Mouse (Mus musculus) heart, adult 11 months (tissue): ENCODE measurements around the gene Gm4744.
"Not testable (repeated sequence)": the region's sequence is repeated elsewhere in the genome, so short reads cannot be mapped to it uniquely, and the experiment has no call there.

Experiments used
- DNase-seq: peaks from one replicate; pipeline ENCODE4 v3.0.0; 2022

Gene Gm4744

GRCm38 (mm10) chr6:40951770-40952169 lies at the start of gene Gm4744:
Gene Gm4744, minus strand, starts transcription at chr6:40951870.
- no peak for DNase-seq

GRCm38 (mm10) chr6:40999379-40999778 lies 47.7 kb upstream of the Gm4744 start, which contains the start of gene Gm2663:
Gene Gm2663, minus strand, starts transcription at chr6:40999479.
- not testable (repeated sequence) for DNase-seq

GRCm38 (mm10) chr6:40964454-40964853 lies 12.8 kb upstream of the Gm4744 start, which contains the start of gene 1810009J06Rik:
Gene 1810009J06Rik, plus strand, starts transcription at chr6:40964754.
- peak; percentile 42 for DNase-seq

- no peak for DNase-seq
Observed at GRCm38 (mm10) chr6:40953716-40954115, 2.0 kb upstream of the Gm4744 start.

- DNase-seq = no peak
Observed at GRCm38 (mm10) chr6:40940457-40940856, 11.2 kb downstream of the Gm4744 start, which contains the start of gene 1700074P13Rik. Gene 1700074P13Rik, minus strand, starts transcription at chr6:40940557.

GRCm38 (mm10) chr6:40919954-40920353 lies 31.7 kb downstream of the Gm4744 start:
- no peak for DNase-seq

GRCm38 (mm10) chr6:40900287-40900686 lies 51.4 kb downstream of the Gm4744 start, which contains the start of gene Prss58:
Gene Prss58, minus strand, starts transcription at chr6:40900387.
- DNase-seq = no peak
